Mouse (Mus musculus): ENCODE data around the gene Atf6.

Gene Atf6

GRCm38 (mm10) chr1:170704911-170705594 lies 162.5 kb downstream of the Atf6 start:
- no peak for DNase-seq (ENCODE audit: low read depth, low spot score)

- DNase-seq (ENCODE audit: low read depth, low spot score): no peak
These were observed 163.5 kb downstream of the Atf6 start for GRCm38 (mm10) chr1:170704103-170704502.

GRCm38 (mm10) chr1:170702958-170703357 lies 164.6 kb downstream of the Atf6 start:
- no peak for DNase-seq (ENCODE audit: low read depth, low spot score)

- DNase-seq (ENCODE audit: low read depth, low spot score): no peak
These were observed 165.3 kb downstream of the Atf6 start for GRCm38 (mm10) chr1:170702263-170702662.

- no peak for DNase-seq (ENCODE audit: low read depth, low spot score)
These were observed 166.0 kb downstream of the Atf6 start for GRCm38 (mm10) chr1:170701582-170701981.

- no peak for DNase-seq (ENCODE audit: low read depth, low spot score)
These were observed 166.4 kb downstream of the Atf6 start for GRCm38 (mm10) chr1:170701178-170701577.

- no peak for DNase-seq (ENCODE audit: low read depth, low spot score)
These were observed 167.0 kb downstream of the Atf6 start for GRCm38 (mm10) chr1:170700496-170701027.

GRCm38 (mm10) chr1:170699553-170699952 lies 168.0 kb downstream of the Atf6 start:
- no peak for DNase-seq (ENCODE audit: low read depth, low spot score)

GRCm38 (mm10) chr1:170698771-170699170 lies 168.8 kb downstream of the Atf6 start:
- DNase-seq (ENCODE audit: low read depth, low spot score): no peak

- no peak for DNase-seq (ENCODE audit: low read depth, low spot score)
These were observed 169.7 kb downstream of the Atf6 start for GRCm38 (mm10) chr1:170697771-170698356.

- DNase-seq (ENCODE audit: low read depth, low spot score): no peak
These were observed 170.6 kb downstream of the Atf6 start for GRCm38 (mm10) chr1:170696996-170697395.

- no peak for DNase-seq (ENCODE audit: low read depth, low spot score)
These were observed 172.2 kb downstream of the Atf6 start for GRCm38 (mm10) chr1:170695326-170695725.

- no peak for DNase-seq (ENCODE audit: low read depth, low spot score)
These were observed 172.7 kb downstream of the Atf6 start for GRCm38 (mm10) chr1:170694821-170695291.

GRCm38 (mm10) chr1:170691301-170691700 lies 176.3 kb downstream of the Atf6 start:
- DNase-seq (ENCODE audit: low read depth, low spot score): no peak

- DNase-seq (ENCODE audit: low read depth, low spot score): no peak
These were observed 177.8 kb downstream of the Atf6 start for GRCm38 (mm10) chr1:170689773-170690172.

- DNase-seq (ENCODE audit: low read depth, low spot score): no peak
These were observed 183.7 kb downstream of the Atf6 start for GRCm38 (mm10) chr1:170683863-170684262.

- DNase-seq (ENCODE audit: low read depth, low spot score): no peak
These were observed 187.9 kb downstream of the Atf6 start for GRCm38 (mm10) chr1:170679624-170680023.

GRCm38 (mm10) chr1:170678861-170679260 lies 188.7 kb downstream of the Atf6 start:
- DNase-seq (ENCODE audit: low read depth, low spot score): no peak

GRCm38 (mm10) chr1:170677681-170678080 lies 189.9 kb downstream of the Atf6 start:
- DNase-seq (ENCODE audit: low read depth, low spot score): no peak

GRCm38 (mm10) chr1:170674184-170674775 lies 193.3 kb downstream of the Atf6 start:
- no peak for DNase-seq (ENCODE audit: low read depth, low spot score)

- DNase-seq (ENCODE audit: low read depth, low spot score): no peak
These were observed 202.4 kb downstream of the Atf6 start for GRCm38 (mm10) chr1:170665200-170665599.

GRCm38 (mm10) chr1:170664620-170665185 lies 202.9 kb downstream of the Atf6 start:
- DNase-seq (ENCODE audit: low read depth, low spot score): no peak

Data from retina, postnatal 7 days (tissue).